In the genomic region with DNA sequence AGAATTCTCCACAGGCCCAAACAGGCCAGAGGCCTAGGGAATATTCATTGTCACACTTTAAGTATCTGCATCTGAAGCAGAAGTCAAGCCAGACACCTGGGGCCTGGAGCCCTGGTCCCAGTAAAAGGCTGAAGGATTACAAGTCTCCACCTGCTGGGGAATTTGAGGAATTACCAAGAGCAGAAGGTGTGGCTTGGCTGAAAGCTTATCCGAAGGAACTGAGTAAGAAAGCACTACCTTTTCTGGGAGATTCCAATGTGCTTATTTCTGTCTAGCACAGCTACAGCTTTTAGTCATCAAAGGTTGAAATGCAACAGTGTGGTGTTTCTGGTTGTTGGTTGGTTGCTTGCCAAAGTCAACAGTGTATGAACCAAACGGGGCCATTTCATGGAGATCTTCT, we compare ENCODE assay signal across 9 mouse cellular contexts.
DNase-seq lines count a peak whose midpoint lies in the region; ATAC-seq and TF ChIP-seq lines count a peak whose summit lies in the region.
"Had no signal": no experiment of that assay in that cellular context is flagged by ENCODE, and none has a peak within 500 bp of the region (broad histone marks: within the 10 kb centered on the region; RNA-seq: fewer than 3 reads in every experiment).

No protein-coding gene starts in this region.

- no peak overlapping the region for H3K9ac ChIP-seq in ES-E14 (ENCODE audit: insufficient read depth, low read depth, low read length, poor library complexity, severe bottlenecking)

- H3K27ac ChIP-seq in ES-E14 (ENCODE audit: insufficient read depth, low read depth, low read length, poor library complexity, severe bottlenecking), result no peak overlapping the region
- no peak overlapping the region for H3K27ac ChIP-seq in thymus, adult 2 months (ENCODE audit: control insufficient read depth, insufficient read depth, low read length)

- in situ Hi-C loops in ES-E14 (cut with MboI; ENCODE audit: low sequenced_read_pairs in 2 of 2, unreplicated experiment in 2 of 2), result no loop called here

- ATAC-seq in megakaryocyte progenitor cell, adult 5-6 weeks (replicated peaks; ENCODE audit: poor library complexity), result peak; percentile 77

- intact Hi-C loops in gastrocnemius, postnatal 36 days (cut with DNase I), result no loop called here

- TF ChIP-seq POLR2A in thymus, adult 2 months (IDR thresholded peaks at IDR 0.05; ENCODE audit: control insufficient read depth, extremely low read depth, insufficient read depth, low read length, poor library complexity), result no peak

- H3K36me3 ChIP-seq in ES-E14 (ENCODE audit: control insufficient read depth, insufficient read depth, low read length, poor library complexity, severe bottlenecking), result no peaks in the 10 kb centered on the region
- no peaks in the 10 kb centered on the region for H3K36me3 ChIP-seq in thymus, adult 2 months (ENCODE audit: control insufficient read depth, insufficient read depth, low read length)

- H3K4me3 ChIP-seq in ES-E14 (ENCODE audit: insufficient read depth in 1 of 2, low read depth in 1 of 2, low read length in 2 of 2, poor library complexity in 1 of 2, severe bottlenecking in 1 of 2), result no peak overlapping the region
- H3K4me3 ChIP-seq in thymus, adult 2 months (ENCODE audit: control insufficient read depth, insufficient read depth, low read length), result no peak overlapping the region
- H3K4me3 ChIP-seq: erythroblast, embryonic 14.5 days had no signal

- no peaks in the 10 kb centered on the region for H3K27me3 ChIP-seq in thymus, adult 2 months (ENCODE audit: control insufficient read depth, insufficient read depth, low read length)

- TF ChIP-seq CTCF in thymus, adult 2 months (IDR thresholded peaks at IDR 0.05; ENCODE audit: borderline replicate concordance, control insufficient read depth, extremely low read depth, insufficient read depth, low read length, poor library complexity), result no peak

- 57% methylated on average over 2 of the region's 2 CpGs for WGBS in thymus, adult 2 months

- no peaks in the 10 kb centered on the region for H3K4me1 ChIP-seq in ES-E14 (ENCODE audit: control insufficient read depth in 2 of 2, insufficient read depth in 2 of 2, low read length in 2 of 2, poor library complexity in 1 of 2)
- H3K4me1 ChIP-seq in thymus, adult 2 months (replicated peaks; ENCODE audit: control insufficient read depth, insufficient read depth, low read length), result no peaks in the 10 kb centered on the region

- H3K9me3 ChIP-seq in ES-E14 (ENCODE audit: control insufficient read depth, insufficient read depth, low read depth, low read length), result no peaks in the 10 kb centered on the region

- DNase-seq in gastrocnemius, adult 18-20 months (ENCODE audit: low spot score), result peak; percentile 42
- DNase-seq in gastrocnemius, postnatal 36 days, result no peak
- peak; percentile 27 for DNase-seq in ES-E14 (ENCODE audit: low read depth, low spot score)
- DNase-seq in cerebellum, postnatal 36 days, result peak; percentile 27 to 34
- peak; percentile 43 to 47 for DNase-seq in heart, adult 9 months (ENCODE audit: low spot score in 2 of 2)
- DNase-seq in layer of hippocampus, adult 11-12 months (ENCODE audit: low spot score), result peak; percentile 44
- DNase-seq in thymus, adult 2 months, result no peak

TF ChIP-seq in ES-E14, 5 proteins besides CTCF, POLR2A, EP300 and RAD21:
- TF ChIP-seq ZC3H11A (IDR thresholded peaks at IDR 0.05; ENCODE audit: borderline replicate concordance, low read depth, low read length), result 0 out of 2 replicates have a peak, but pooled peaks have one; percentile 36
- no peak for TF ChIP-seq MAFK (IDR thresholded peaks at IDR 0.05; ENCODE audit: insufficient read depth, low read depth, low read length)

Comparison
In these comparisons a context has a peak if more than half of its experiments do, and no peak if none do; other contexts are left out.
1. DNase-seq: peak in gastrocnemius, adult 18-20 months (single experiment), ES-E14 (single experiment), cerebellum, postnatal 36 days (2 of 2), heart, adult 9 months (2 of 2) and layer of hippocampus, adult 11-12 months (single experiment); none in gastrocnemius, postnatal 36 days (0 of 2) and thymus, adult 2 months (single experiment).